Mouse (Mus musculus) gastrocnemius, postnatal 10 days (tissue): ENCODE measurements around the gene 9230112D13Rik. TPM values are rescaled to one million over a fixed set of nuclear protein-coding genes. Genes with fewer than 3 reads are reported as not detected.

ENCODE experiments used
- DNase-seq: peaks from one replicate; pipeline ENCODE4 v3.0.0; 2021; ENCODE audit warnings: mixed read lengths
- long read RNA-seq, 2 experiments: library from polyadenylated mRNA; stranded (forward); transcript quantifications; one replicate each; pipeline ENCODE4 v2.0.0; 2021
- total RNA-seq, 2 experiments: library from RNA; stranded (reverse); gene quantifications; 2 replicates each; pipeline ENCODE4 v1.2.3; 2021

9230112D13Rik gene
- not detected for total RNA-seq
- long read RNA-seq, experiment 1, result 0 reads
- long read RNA-seq, experiment 2, result 0 reads

DNA sequence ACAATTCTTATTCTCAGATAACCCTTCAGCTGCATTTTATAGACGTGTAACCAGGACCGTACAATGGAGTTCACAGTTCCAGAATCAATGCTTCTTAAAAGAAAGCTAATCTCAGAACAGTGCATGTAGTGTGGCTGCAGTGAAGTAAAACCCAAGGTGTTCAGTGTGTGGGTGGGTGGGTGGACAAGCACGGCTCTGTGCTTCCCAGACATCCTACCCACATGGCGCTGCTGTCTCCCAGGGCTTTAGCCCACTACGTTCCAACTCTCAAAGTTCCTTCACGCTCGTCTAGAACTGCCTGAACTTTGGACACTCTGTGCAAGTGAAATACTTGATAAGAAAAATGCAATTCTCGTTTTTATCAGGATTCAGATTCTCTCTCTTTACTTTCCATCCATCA lies at the start of gene 9230112D13Rik:
TSS of gene 9230112D13Rik (minus strand) at position 101 of the 400 bp plus-strand sequence.
- no peak for DNase-seq

DNA sequence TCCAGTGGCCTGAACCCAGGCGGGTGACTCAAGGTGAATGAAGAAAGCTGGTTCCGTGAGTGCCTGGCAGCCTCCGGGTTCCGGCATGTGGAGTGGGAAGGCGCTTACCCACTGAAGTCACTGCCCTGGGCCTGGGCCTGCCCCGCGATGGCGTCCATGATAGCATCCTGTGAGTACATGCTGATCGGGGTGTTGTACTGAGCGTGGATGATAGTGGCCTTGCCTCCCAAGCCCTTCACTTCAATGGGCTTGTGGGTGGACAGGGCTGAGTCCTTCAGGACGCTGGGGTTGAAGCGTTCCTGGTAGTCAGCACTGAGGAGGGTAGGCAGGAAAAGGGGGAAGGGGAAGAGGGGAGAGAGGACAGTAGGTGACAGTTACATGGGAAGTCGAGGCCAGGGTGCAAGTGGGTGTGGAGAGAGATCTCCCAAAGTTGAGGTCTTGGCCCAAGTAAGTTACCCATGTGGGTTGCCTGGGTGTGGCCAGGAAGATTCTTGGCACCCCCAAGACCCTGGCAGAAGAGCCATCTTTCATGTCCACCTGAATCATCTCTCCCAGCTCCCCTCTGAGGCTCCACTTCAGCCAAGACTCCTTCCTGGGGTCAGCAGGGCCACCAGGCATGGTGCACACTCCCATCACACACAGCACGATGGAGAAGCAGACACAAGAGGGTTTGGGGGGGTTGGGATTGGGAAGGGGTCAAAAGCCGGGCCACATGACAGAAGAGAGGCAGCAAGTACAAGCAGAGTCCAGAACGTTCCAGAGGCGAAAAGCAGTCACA lies 49.2 kb upstream of the 9230112D13Rik start:
- no peak for DNase-seq

- DNase-seq, result no peak
Measured at GRCm38 (mm10) chr14:34570903-34571302, 48.3 kb upstream of the 9230112D13Rik start.

DNA sequence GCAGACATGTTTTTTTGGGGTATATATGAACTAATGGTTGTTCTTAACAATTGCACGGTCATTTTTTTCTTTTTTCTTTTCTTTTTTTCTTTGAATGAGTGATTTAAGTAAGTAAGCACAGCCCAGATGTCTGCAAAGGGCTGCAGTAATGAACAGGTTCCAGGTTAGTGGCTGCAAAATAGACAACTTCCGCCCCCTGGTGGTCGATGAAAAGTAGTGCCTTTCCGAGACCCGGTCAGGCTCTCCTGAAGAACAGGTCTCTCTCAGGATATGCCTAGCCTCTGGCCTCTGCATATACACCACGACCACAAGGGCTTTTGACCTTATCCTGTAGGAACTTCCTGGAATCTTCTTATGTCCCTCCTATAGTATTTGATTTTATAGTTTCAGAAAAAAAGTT lies 47.7 kb upstream of the 9230112D13Rik start:
- peak; percentile 84 for DNase-seq

DNA sequence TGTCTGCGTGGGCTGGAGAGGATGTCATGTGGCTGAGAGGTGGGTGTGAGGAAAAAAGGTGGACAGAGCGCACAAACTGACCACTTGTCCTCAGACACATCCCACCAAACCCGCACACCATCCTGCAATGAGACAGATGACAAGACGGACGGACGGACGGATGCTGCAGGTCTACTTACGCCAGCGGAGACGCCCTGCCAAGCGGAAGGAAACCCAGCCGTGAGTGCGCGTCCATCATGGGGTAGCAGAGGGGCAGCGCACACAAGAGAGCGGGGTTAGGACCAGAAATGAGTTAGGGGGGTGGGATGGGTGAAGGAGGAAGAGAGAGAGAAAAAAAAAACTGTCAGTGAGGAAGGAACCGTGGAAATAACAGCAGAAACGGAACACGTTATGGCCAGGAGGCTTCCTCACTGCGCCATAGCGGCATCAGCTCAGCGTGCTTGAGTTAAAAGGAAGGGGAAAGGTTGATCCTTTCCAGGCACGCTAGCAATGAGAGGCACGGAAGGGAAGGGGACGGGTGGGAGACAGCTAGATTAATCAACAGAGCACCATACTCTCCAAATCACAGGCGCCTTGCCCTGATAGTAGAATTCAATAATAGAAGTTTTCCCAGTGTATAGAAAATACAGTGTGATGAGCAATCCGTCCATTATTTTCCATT lies 47.1 kb upstream of the 9230112D13Rik start:
- DNase-seq, result no peak

DNA sequence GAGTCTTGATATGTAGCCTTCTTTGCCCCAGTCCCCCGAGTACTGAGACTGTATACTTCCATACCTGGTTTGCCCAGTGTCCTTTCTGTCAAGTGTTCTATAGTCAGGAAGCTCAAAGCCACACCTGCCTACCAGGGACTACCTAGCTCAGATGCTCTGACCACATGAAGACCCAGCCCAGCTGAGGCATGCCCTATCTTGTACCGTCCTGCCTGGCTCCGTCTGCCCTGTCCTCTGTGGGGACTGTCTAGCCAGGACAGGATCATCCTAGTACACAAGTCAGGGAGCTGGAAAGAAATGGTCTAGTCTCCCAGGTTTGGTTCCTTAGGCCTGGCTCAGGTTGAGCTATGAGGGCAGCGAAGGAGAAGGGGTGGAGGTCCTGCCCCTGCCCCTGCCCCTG lies 46.0 kb upstream of the 9230112D13Rik start:
- no peak for DNase-seq

GRCm38 (mm10) chr14:34567697-34568096 lies 45.1 kb upstream of the 9230112D13Rik start:
- no peak for DNase-seq

- DNase-seq, result no peak
Measured at GRCm38 (mm10) chr14:34566530-34566929, 43.9 kb upstream of the 9230112D13Rik start.

GRCm38 (mm10) chr14:34565711-34566110 lies 43.1 kb upstream of the 9230112D13Rik start:
- peak; percentile 59 for DNase-seq

- DNase-seq, result no peak
Measured at GRCm38 (mm10) chr14:34564646-34565045, 42.0 kb upstream of the 9230112D13Rik start.

GRCm38 (mm10) chr14:34562393-34562792 lies 39.8 kb upstream of the 9230112D13Rik start:
- DNase-seq, result no peak

- DNase-seq, result no peak
Measured at GRCm38 (mm10) chr14:34561647-34562046, 39.0 kb upstream of the 9230112D13Rik start.

GRCm38 (mm10) chr14:34558947-34559346 lies 36.3 kb upstream of the 9230112D13Rik start:
- DNase-seq, result no peak

- no peak for DNase-seq
Measured at GRCm38 (mm10) chr14:34555211-34555610, 32.6 kb upstream of the 9230112D13Rik start.

- no peak for DNase-seq
Measured at GRCm38 (mm10) chr14:34554047-34554446, 31.4 kb upstream of the 9230112D13Rik start.

GRCm38 (mm10) chr14:34553470-34553869 lies 30.9 kb upstream of the 9230112D13Rik start:
- DNase-seq, result no peak

GRCm38 (mm10) chr14:34552226-34552625 lies 29.6 kb upstream of the 9230112D13Rik start:
- no peak for DNase-seq

- peak; percentile 86 for DNase-seq
Measured at GRCm38 (mm10) chr14:34549004-34549671, 26.5 kb upstream of the 9230112D13Rik start.

- peak; percentile 73 for DNase-seq
Measured at GRCm38 (mm10) chr14:34548391-34549001, 25.9 kb upstream of the 9230112D13Rik start.

DNA sequence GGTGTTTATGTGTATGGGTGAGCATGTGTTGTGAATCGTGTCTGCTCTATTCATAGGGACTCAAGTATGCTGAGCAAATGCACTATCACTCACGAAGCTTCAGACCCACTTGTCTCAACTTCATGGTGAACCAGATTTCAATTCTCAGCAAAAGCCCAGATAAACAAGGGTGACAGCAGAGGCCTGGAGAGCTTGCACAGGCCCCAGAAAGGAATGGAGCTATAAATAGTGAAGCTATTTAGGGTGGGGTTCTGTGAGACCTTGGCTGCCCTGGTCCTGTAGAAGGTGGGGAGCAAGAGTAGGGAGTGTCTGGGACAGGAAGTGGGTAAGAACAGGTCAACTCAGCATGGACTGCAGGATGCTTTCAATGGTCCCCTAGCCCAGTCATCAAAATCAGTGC lies 21.9 kb upstream of the 9230112D13Rik start:
- DNase-seq, result no peak

DNA sequence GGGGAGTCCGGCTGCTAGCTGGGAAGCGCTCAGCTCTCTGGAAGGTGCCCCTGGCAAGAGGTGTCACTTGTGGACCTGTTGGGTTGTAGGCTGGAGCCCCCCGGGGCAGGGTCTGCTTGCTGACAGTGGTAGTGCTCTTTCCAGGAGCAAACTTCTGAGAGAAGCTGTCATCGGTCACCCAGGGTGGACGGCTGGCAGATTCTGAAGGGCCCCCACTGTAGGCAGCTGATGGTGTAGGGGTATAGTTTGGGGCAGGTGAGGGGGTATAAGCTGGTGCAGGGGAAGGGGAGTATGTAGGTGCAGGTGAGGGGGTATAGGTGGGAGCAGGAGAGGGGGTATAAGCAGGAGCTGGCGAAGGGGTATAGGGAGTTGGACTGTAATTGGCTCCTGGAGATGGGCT lies 21.4 kb upstream of the 9230112D13Rik start:
- no peak for DNase-seq

- DNase-seq, result no peak
Measured at GRCm38 (mm10) chr14:34543596-34543995, 21.0 kb upstream of the 9230112D13Rik start.

GRCm38 (mm10) chr14:34541896-34542295 lies 19.3 kb upstream of the 9230112D13Rik start:
- DNase-seq, result no peak
